9 mouse cellular contexts compared by ENCODE assay signal in the genomic region with DNA sequence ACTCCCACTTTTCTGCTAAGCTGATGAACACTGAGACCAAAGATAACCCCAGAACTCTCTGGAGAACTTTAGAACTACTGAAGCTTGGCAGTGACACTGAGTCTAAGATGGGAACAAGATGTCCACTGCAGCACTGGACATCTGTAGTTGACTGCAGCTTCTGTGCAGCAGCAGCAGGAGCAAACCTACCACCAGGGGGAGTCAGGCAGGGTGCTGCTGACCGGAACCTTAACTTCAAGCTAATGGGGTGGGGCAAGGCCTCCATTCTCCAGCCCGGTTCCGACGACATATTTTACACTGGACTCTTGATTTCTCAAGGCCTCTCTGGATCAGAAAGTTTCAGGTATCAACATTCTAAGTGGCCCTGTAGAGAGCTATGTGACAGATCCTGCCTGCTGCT. TPM values are rescaled to one million over a fixed set of nuclear protein-coding genes. Genes with fewer than 3 reads are reported as not detected.
DNase-seq lines count a peak whose midpoint lies in the region; ATAC-seq and TF ChIP-seq lines count a peak whose summit lies in the region.
"Had no signal": no experiment of that assay in that cellular context is flagged by ENCODE, and none has a peak within 500 bp of the region (broad histone marks: within the 10 kb centered on the region; RNA-seq: fewer than 3 reads in every experiment).

No protein-coding gene starts in this region.

- no peak overlapping the region for H3K27ac ChIP-seq in layer of hippocampus, adult 2 months
- no peak overlapping the region for H3K27ac ChIP-seq in limb, embryonic 14.5 days (replicated peaks; ENCODE audit: low read depth, low read length)

- ATAC-seq in limb, embryonic 14.5 days (ENCODE audit: low FRiP score, low read depth) = no peak
- no peak for ATAC-seq in frontal cortex, adult (ENCODE audit: low TSS enrichment)

- H3K36me3 ChIP-seq in limb, embryonic 14.5 days (ENCODE audit: control insufficient read depth, insufficient read depth, low read length) = peaks cover 53% of the 10 kb centered on the region

- H3K4me2 ChIP-seq in limb, embryonic 14.5 days (replicated peaks; ENCODE audit: low read depth, low read length, severe bottlenecking) = no peak overlapping the region

- H3K4me3 ChIP-seq in layer of hippocampus, adult 2 months = no peak overlapping the region
- H3K4me3 ChIP-seq in limb, embryonic 14.5 days (replicated peaks; ENCODE audit: low read length) = no peak overlapping the region
- H3K4me3 ChIP-seq: myocyte had no signal

- peaks cover 27% of the 10 kb centered on the region for H3K4me1 ChIP-seq in limb, embryonic 14.5 days (ENCODE audit: control insufficient read depth, insufficient read depth, low read length)

- peak; percentile 82 for TF ChIP-seq CTCF in layer of hippocampus, adult 2 months (conservative IDR thresholded peaks at IDR 0.05)

- no peaks in the 10 kb centered on the region for H3K27me3 ChIP-seq in limb, embryonic 14.5 days (ENCODE audit: control insufficient read depth, insufficient read depth, low read length)

- 68% methylated on average over 4 of the region's 4 CpGs for WGBS in limb, embryonic 14.5 days

- TF ChIP-seq POLR2A in limb, embryonic 14.5 days (IDR thresholded peaks at IDR 0.05; ENCODE audit: borderline replicate concordance, extremely low read depth, insufficient read depth, insufficient read length) = no peak

- no peaks in the 10 kb centered on the region for H3K9me3 ChIP-seq in limb, embryonic 14.5 days (ENCODE audit: control insufficient read depth, low read length)

- peak; percentile 65 for DNase-seq in adrenal gland, adult 2 months
- DNase-seq in adrenal gland, postnatal 4 days (ENCODE audit: low spot score in 2 of 2) = no peak
- no peak for DNase-seq in layer of hippocampus, adult 2 months (ENCODE audit: low spot score in 2 of 2)
- no peak for DNase-seq in layer of hippocampus, adult 18-20 months (ENCODE audit: low spot score in 2 of 2)
- peak; percentile 83 for DNase-seq in adrenal gland, postnatal 14 days
- DNase-seq in limb, embryonic 14.5 days (ENCODE audit: low spot score) = peak; percentile 23
- DNase-seq in testis, postnatal 10 days (ENCODE audit: low spot score) = peak; percentile 73

- H3K9ac ChIP-seq in limb, embryonic 14.5 days (ENCODE audit: low read depth, low read length, severe bottlenecking) = no peak overlapping the region

RNA-seq across cellular contexts. Expression of gene Med22, which starts 3.4 kb away (rescaled TPM):
- 10 to 100 TPM; 48.3 to 56.8 TPM for total RNA-seq in adrenal gland, adult 2 months (2021)
- polyA plus RNA-seq in adrenal gland, adult 2 months (2012; rRNA removed) = 45.0 and 45.5 TPM in 2 replicates
- total RNA-seq in adrenal gland, postnatal 4 days (2021) = 10 to 100 TPM; 61.2 to 65.8 TPM
- 10 to 100 TPM; 44.6 to 46.5 TPM for total RNA-seq in layer of hippocampus, adult 2 months (2021)
- 10 to 100 TPM; 47.5 to 50.1 TPM for total RNA-seq in layer of hippocampus, adult 18-20 months (2021)
- total RNA-seq in adrenal gland, postnatal 14 days (2021) = 42.8 and 50.4 TPM in 2 replicates
- polyA plus RNA-seq in limb, embryonic 14.5 days (2012; rRNA removed) = 49.0 and 61.2 TPM in 2 replicates
- polyA plus RNA-seq in limb, embryonic 14.5 days (2014; fragmentation: Nextera tagmentation; extraction: Ambion mirVana) = 32.7 and 36.2 TPM in 2 replicates

RNA-seq across cellular contexts. Expression of gene Rpl7a, which starts 3.5 kb away (rescaled TPM):
- 100 to 1,000 TPM; 543 to 545 TPM for total RNA-seq in adrenal gland, adult 2 months (2021)
- 233 and 258 TPM in 2 replicates for polyA plus RNA-seq in adrenal gland, adult 2 months (2012; rRNA removed)
- 100 to 1,000 TPM; 585 to 598 TPM for total RNA-seq in adrenal gland, postnatal 4 days (2021)
- 100 to 1,000 TPM; 245 to 261 TPM for total RNA-seq in layer of hippocampus, adult 2 months (2021)
- total RNA-seq in layer of hippocampus, adult 18-20 months (2021) = 100 to 1,000 TPM; 253 to 258 TPM
- total RNA-seq in adrenal gland, postnatal 14 days (2021) = 490 and 536 TPM in 2 replicates
- polyA plus RNA-seq in limb, embryonic 14.5 days (2012; rRNA removed) = 1,637 and 2,054 TPM in 2 replicates
- polyA plus RNA-seq in limb, embryonic 14.5 days (2014; fragmentation: Nextera tagmentation; extraction: Ambion mirVana) = 733 and 758 TPM in 2 replicates

RNA-seq across cellular contexts. Expression of gene Surf6, which starts 4.4 kb away (rescaled TPM):
- 10 to 100 TPM; 23.9 to 26.6 TPM for total RNA-seq in adrenal gland, adult 2 months (2021)
- polyA plus RNA-seq in adrenal gland, adult 2 months (2012; rRNA removed) = 5.1 and 5.2 TPM in 2 replicates
- 10 to 100 TPM; 31.1 to 31.7 TPM for total RNA-seq in adrenal gland, postnatal 4 days (2021)
- 10 to 100 TPM; 24.3 to 27.6 TPM for total RNA-seq in layer of hippocampus, adult 2 months (2021)
- total RNA-seq in layer of hippocampus, adult 18-20 months (2021) = 10 to 100 TPM; 26.4 to 29.0 TPM
- total RNA-seq in adrenal gland, postnatal 14 days (2021) = 26.8 and 32.1 TPM in 2 replicates
- polyA plus RNA-seq in limb, embryonic 14.5 days (2012; rRNA removed) = 19.2 and 23.6 TPM in 2 replicates
- 14.1 and 15.3 TPM in 2 replicates for polyA plus RNA-seq in limb, embryonic 14.5 days (2014; fragmentation: Nextera tagmentation; extraction: Ambion mirVana)

RNA-seq across cellular contexts. Expression of gene Surf2, which starts 9.1 kb away (rescaled TPM):
- 10 to 100 TPM; 38.4 to 47.9 TPM for total RNA-seq in adrenal gland, adult 2 months (2021)
- 22.5 and 28.5 TPM in 2 replicates for polyA plus RNA-seq in adrenal gland, adult 2 months (2012; rRNA removed)
- total RNA-seq in adrenal gland, postnatal 4 days (2021) = 10 to 100 TPM; 42.6 to 43.6 TPM
- total RNA-seq in layer of hippocampus, adult 2 months (2021) = 10 to 100 TPM; 35.9 to 36.9 TPM
- 10 to 100 TPM; 34.2 to 36.5 TPM for total RNA-seq in layer of hippocampus, adult 18-20 months (2021)
- 33.0 and 35.2 TPM in 2 replicates for total RNA-seq in adrenal gland, postnatal 14 days (2021)
- polyA plus RNA-seq in limb, embryonic 14.5 days (2012; rRNA removed) = 41.2 and 41.6 TPM in 2 replicates
- 30.7 and 36.5 TPM in 2 replicates for polyA plus RNA-seq in limb, embryonic 14.5 days (2014; fragmentation: Nextera tagmentation; extraction: Ambion mirVana)

RNA-seq across cellular contexts. Expression of gene Surf1, which starts 9.2 kb away (rescaled TPM):
- 100 to 1,000 TPM; 108 to 115 TPM for total RNA-seq in adrenal gland, adult 2 months (2021)
- 67.9 and 77.7 TPM in 2 replicates for polyA plus RNA-seq in adrenal gland, adult 2 months (2012; rRNA removed)
- 100 to 1,000 TPM in 1 of 2 experiments, 10 to 100 TPM in 1; 90.9 to 103 TPM for total RNA-seq in adrenal gland, postnatal 4 days (2021)
- total RNA-seq in layer of hippocampus, adult 2 months (2021) = 100 to 1,000 TPM in 1 of 2 experiments, 10 to 100 TPM in 1; 96.7 to 101 TPM
- total RNA-seq in layer of hippocampus, adult 18-20 months (2021) = 100 to 1,000 TPM; 109 to 111 TPM
- total RNA-seq in adrenal gland, postnatal 14 days (2021) = 81.6 and 84.1 TPM in 2 replicates
- polyA plus RNA-seq in limb, embryonic 14.5 days (2012; rRNA removed) = 57.9 and 69.1 TPM in 2 replicates
- 51.2 and 59.7 TPM in 2 replicates for polyA plus RNA-seq in limb, embryonic 14.5 days (2014; fragmentation: Nextera tagmentation; extraction: Ambion mirVana)

Comparison
In these comparisons a context has a peak if more than half of its experiments do, and no peak if none do; other contexts are left out.
1. DNase-seq: peak in adrenal gland, adult 2 months (single experiment), adrenal gland, postnatal 14 days (single experiment), limb, embryonic 14.5 days (single experiment) and testis, postnatal 10 days (single experiment); none in adrenal gland, postnatal 4 days (0 of 2), layer of hippocampus, adult 2 months (0 of 2) and layer of hippocampus, adult 18-20 months (0 of 2).